Comparison of ENCODE assay signal across 7 mouse cellular contexts in the genomic region with DNA sequence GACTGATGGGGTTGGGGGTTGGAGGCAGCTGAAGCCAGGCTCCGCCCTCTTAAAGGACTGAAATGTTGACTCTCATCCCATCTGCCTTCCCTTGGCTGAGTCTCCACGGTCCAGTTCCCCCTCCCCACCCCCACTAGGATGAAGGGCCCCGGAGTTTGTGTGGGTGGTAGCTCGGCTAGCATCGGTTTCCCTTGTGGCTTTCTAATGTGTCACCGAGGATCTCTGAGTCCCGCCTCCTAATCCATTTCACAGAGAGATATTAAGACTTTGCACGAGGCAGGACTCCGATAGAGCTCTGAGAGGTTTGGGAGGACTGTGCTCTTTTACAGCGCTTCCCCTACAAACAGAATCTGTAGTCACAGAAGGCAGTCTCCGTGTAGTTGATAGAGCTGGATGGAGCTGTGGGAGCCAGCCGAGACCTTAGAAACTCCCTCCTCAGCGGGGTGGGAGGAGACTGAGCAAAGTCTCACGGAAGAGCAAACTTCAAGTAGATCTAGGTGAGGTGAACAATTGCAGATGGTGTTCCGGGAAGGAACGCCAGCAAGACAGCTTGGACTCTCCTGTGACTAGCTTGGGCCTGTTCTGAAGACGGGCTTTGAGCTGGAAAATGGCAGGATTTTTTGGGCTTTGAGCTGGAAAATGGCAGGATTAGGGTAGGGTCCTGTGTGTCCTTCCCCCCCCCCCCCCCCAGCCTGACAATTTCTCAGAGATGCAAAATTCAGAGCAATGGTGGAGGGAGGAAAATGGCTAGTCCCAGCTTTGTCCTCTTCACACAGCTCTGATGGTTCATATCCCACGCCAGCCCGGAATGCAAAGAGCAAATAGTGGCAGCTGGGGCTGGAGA. TPM values are rescaled to one million over a fixed set of nuclear protein-coding genes. Genes with fewer than 3 reads are reported as not detected.
DNase-seq lines count a peak whose midpoint lies in the region; ATAC-seq and TF ChIP-seq lines count a peak whose summit lies in the region.

Gene Ddr1 (minus strand): TSS at position 1 of the 844 bp plus-strand sequence.

- H3K27me3 ChIP-seq in CH12.LX (replicated peaks): peaks cover 48% of the 10 kb centered on the region
- H3K27me3 ChIP-seq in heart, embryonic 16.5 days (ENCODE audit: control insufficient read depth, insufficient read depth, low read length): no peaks in the 10 kb centered on the region
- peaks cover 64% of the 10 kb centered on the region for H3K27me3 ChIP-seq in liver, embryonic 15.5 days

- H3K36me3 ChIP-seq in CH12.LX (replicated peaks in 1 of 2; ENCODE audit: control insufficient read depth in 1 of 2, insufficient read depth in 1 of 2, low read length in 1 of 2): no peaks in the 10 kb centered on the region
- no peaks in the 10 kb centered on the region for H3K36me3 ChIP-seq in heart, embryonic 16.5 days (ENCODE audit: control insufficient read depth, insufficient read depth)
- H3K36me3 ChIP-seq in liver, embryonic 15.5 days (replicated peaks): no peaks in the 10 kb centered on the region

- peak within 1 kb of the TSS in 1 of 3 experiments; percentile 31 for H3K4me3 ChIP-seq in CH12.LX (replicated peaks in 1 of 3; ENCODE audit: low read depth in 2 of 3, low read length in 2 of 3, poor library complexity in 1 of 3)
- 0 out of 2 replicates have a peak within 1 kb of the TSS, but pooled peaks have one; percentile 3 for H3K4me3 ChIP-seq in embryonic fibroblast, embryonic 13.5 days (ENCODE audit: insufficient read depth, low read length)
- peak within 1 kb of the TSS; percentile 51 for H3K4me3 ChIP-seq in heart, embryonic 16.5 days (ENCODE audit: low read length)
- H3K4me3 ChIP-seq in liver, embryonic 15.5 days (replicated peaks): no peak within 1 kb of the TSS

- H3K9ac ChIP-seq in CH12.LX (ENCODE audit: insufficient read depth, low read depth): no peak within 1 kb of the TSS
- H3K9ac ChIP-seq in heart, embryonic 16.5 days (ENCODE audit: low read length): peak within 1 kb of the TSS; percentile 75
- no peak within 1 kb of the TSS for H3K9ac ChIP-seq in liver, embryonic 15.5 days

- H3K27ac ChIP-seq in CH12.LX (ENCODE audit: insufficient read depth, low read depth): no peak within 1 kb of the TSS
- H3K27ac ChIP-seq in embryonic fibroblast, embryonic 13.5 days (ENCODE audit: insufficient read depth, low read length): peak within 1 kb of the TSS; percentile 80
- peak within 1 kb of the TSS; percentile 92 for H3K27ac ChIP-seq in heart, embryonic 16.5 days (ENCODE audit: low read length)
- H3K27ac ChIP-seq in liver, embryonic 15.5 days (replicated peaks): no peak within 1 kb of the TSS

- no peak for TF ChIP-seq CTCF in CH12.LX (conservative IDR thresholded peaks at IDR 0.05 in 1 of 2, IDR thresholded peaks at IDR 0.05 in 1 of 2; ENCODE audit: low read depth in 2 of 2, low read length in 2 of 2)
- TF ChIP-seq CTCF in embryonic fibroblast, embryonic 13.5 days (IDR thresholded peaks at IDR 0.05; ENCODE audit: borderline replicate concordance, insufficient read depth, low read length): no peak

- no peak for TF ChIP-seq EP300 in CH12.LX (IDR thresholded peaks at IDR 0.05; ENCODE audit: low read length)

- no peak for ATAC-seq in heart, embryonic 16.5 days (replicated peaks; ENCODE audit: extremely low read depth, insufficient read depth, low FRiP score)
- no peak for ATAC-seq in liver, embryonic 15.5 days (ENCODE audit: insufficient read depth)

- H3K4me2 ChIP-seq in CH12.LX (ENCODE audit: insufficient read depth, low read depth, poor library complexity, severe bottlenecking): peak within 1 kb of the TSS; percentile 33
- peak within 1 kb of the TSS; percentile 71 for H3K4me2 ChIP-seq in heart, embryonic 16.5 days (ENCODE audit: low read depth, low read length)
- peak within 1 kb of the TSS; percentile 34 for H3K4me2 ChIP-seq in liver, embryonic 15.5 days

- peak; percentile 43 for DNase-seq in CH12.LX (ENCODE audit: extremely low read depth)
- peak; percentile 97 for DNase-seq in Muller cell, postnatal 12 days (ENCODE audit: inconsistent ontology term)
- DNase-seq in kidney, postnatal 10 days: peak; percentile 76
- peak; percentile 48 for DNase-seq in right cerebral cortex, postnatal 14 days

- 12% methylated on average over 19 of the region's 19 CpGs for WGBS in heart, embryonic 16.5 days
- 8% methylated on average over 19 of the region's 19 CpGs for WGBS in liver, embryonic 15.5 days (ENCODE audit: insufficient replicate concordance)

- TF ChIP-seq POLR2A in CH12.LX (IDR thresholded peaks at IDR 0.05; ENCODE audit: low read depth, low read length): peak; percentile 56
- TF ChIP-seq POLR2A in embryonic fibroblast, embryonic 13.5 days (IDR thresholded peaks at IDR 0.05; ENCODE audit: low read depth, low read length): peak; percentile 66; the same call in 1 of the 2 replicates

- dilution Hi-C loops in CH12.LX (cut with MboI; ENCODE audit: extremely low pct_ligation_motif_present, extremely low pct_unique_long_range_greater_than_20kb, low sequenced_read_pairs): no loop called here

- TF ChIP-seq RAD21 in CH12.LX (IDR thresholded peaks at IDR 0.05; ENCODE audit: low read depth, low read length): no peak

- in situ Hi-C loops in CH12.LX (cut with MboI; ENCODE audit: low pct_ligation_motif_present, low pct_unique_long_range_greater_than_20kb, low sequenced_read_pairs): no loop called here

- no peaks in the 10 kb centered on the region for H3K9me3 ChIP-seq in CH12.LX (replicated peaks; ENCODE audit: low read length)
- H3K9me3 ChIP-seq in heart, embryonic 16.5 days (replicated peaks; ENCODE audit: control insufficient read depth, low read length): no peaks in the 10 kb centered on the region
- no peaks in the 10 kb centered on the region for H3K9me3 ChIP-seq in liver, embryonic 15.5 days (replicated peaks)

- H3K79me2 ChIP-seq in CH12.LX (replicated peaks; ENCODE audit: control insufficient read depth, extremely low read depth, insufficient read depth, poor library complexity, severe bottlenecking): no peaks in the 10 kb centered on the region

- peaks cover 4 to 45% of the 10 kb centered on the region in 2 experiments; a peak in 3 of 4 replicates for H3K4me1 ChIP-seq in CH12.LX (ENCODE audit: control insufficient read depth in 1 of 2, insufficient read depth in 2 of 2)
- peaks cover 3% of the 10 kb centered on the region; the same call in 1 of the 2 replicates for H3K4me1 ChIP-seq in embryonic fibroblast, embryonic 13.5 days (ENCODE audit: control insufficient read depth, insufficient read depth, low read length)
- H3K4me1 ChIP-seq in heart, embryonic 16.5 days (ENCODE audit: control insufficient read depth, insufficient read depth, low read length): peaks cover 46% of the 10 kb centered on the region
- H3K4me1 ChIP-seq in liver, embryonic 15.5 days (replicated peaks): peaks cover 9% of the 10 kb centered on the region

TF ChIP-seq in CH12.LX, 34 proteins besides CTCF, POLR2A, EP300 and RAD21:
- 0 out of 2 replicates have a peak, but pooled peaks have one; percentile 11 for TF ChIP-seq TCF12 (IDR thresholded peaks at IDR 0.05; ENCODE audit: low read depth, low read length)
- TF ChIP-seq RCOR1 (conservative IDR thresholded peaks at IDR 0.05; ENCODE audit: low read depth, low read length): no peak
- no peak for TF ChIP-seq MYC (IDR thresholded peaks at IDR 0.05; ENCODE audit: low read depth, low read length)
- 0 out of 2 replicates have a peak, but pooled peaks have one; percentile 27 for TF ChIP-seq NELFE (IDR thresholded peaks at IDR 0.05; ENCODE audit: low read depth, low read length)
- 0 out of 2 replicates have a peak, but pooled peaks have one; percentile 45 for TF ChIP-seq CHD2 (IDR thresholded peaks at IDR 0.05; ENCODE audit: low read length)
- TF ChIP-seq ELF1 (IDR thresholded peaks at IDR 0.05; ENCODE audit: low read depth, low read length): peak; percentile 27; the same call in 1 of the 2 replicates
- TF ChIP-seq USF2 (conservative IDR thresholded peaks at IDR 0.05; ENCODE audit: low read depth, low read length): no peak
TF ChIP-seq in CH12.LX: peak in this region for 4.

RNA-seq across cellular contexts. Expression of gene Ddr1, which starts in this region (rescaled TPM):
- 3.5 and 3.6 TPM in 2 replicates for total RNA-seq in CH12.LX (2012; rRNA removed)
- total RNA-seq in CH12.LX (2014; rRNA removed): 0.83 and 1.3 TPM in 2 replicates
- polyA plus RNA-seq in CH12.LX (2012; ENCODE audit: insufficient read length, low read depth): 3.0 and 3.1 TPM in 2 replicates
- 42.9 and 46.3 TPM in 2 replicates for polyA plus RNA-seq in embryonic fibroblast, embryonic 13.5 days (2011; ENCODE audit: insufficient read length, low read depth, missing spikeins)
- polyA plus RNA-seq in heart, embryonic 16.5 days (2015; fragmentation: Nextera tagmentation; extraction: Ambion mirVana): 110 and 129 TPM in 2 replicates
- polyA plus RNA-seq in liver, embryonic 15.5 days (2015; fragmentation: Nextera tagmentation; extraction: Ambion mirVana): 2.6 and 3.4 TPM in 2 replicates

Comparison
In these comparisons a context has a peak if more than half of its experiments do, and no peak if none do; other contexts are left out.
1. DNase-seq: peak in every context shown above with its lines; median percentile 97 in Muller cell, postnatal 12 days; 76 in kidney, postnatal 10 days; 48 in right cerebral cortex, postnatal 14 days; 43 in CH12.LX.
2. H3K27ac ChIP-seq: peak in embryonic fibroblast, embryonic 13.5 days (single experiment) and heart, embryonic 16.5 days (single experiment); none in CH12.LX (single experiment) and liver, embryonic 15.5 days (single experiment).
3. Peak in every context shown above with its lines, with median percentiles within 50 percentile points of each other: H3K4me2 ChIP-seq.